23 mouse cellular contexts compared by ENCODE assay signal in genomic region chr4:142839540-142839939, GRCm38 (mm10).
DNase-seq lines count a peak whose midpoint lies in the region; ATAC-seq and TF ChIP-seq lines count a peak whose summit lies in the region.
"Had no signal": no experiment of that assay in that cellular context is flagged by ENCODE, and none has a peak within 500 bp of the region (broad histone marks: within the 10 kb centered on the region; RNA-seq: fewer than 3 reads in every experiment).

No protein-coding gene starts in this region.

- no peak overlapping the region for H3K4me2 ChIP-seq in intestine, embryonic 14.5 days (ENCODE audit: low read length)
- no peak overlapping the region for H3K4me2 ChIP-seq in intestine, postnatal 0 days (replicated peaks; ENCODE audit: low read depth)
- H3K4me2 ChIP-seq in intestine, embryonic 15.5 days (replicated peaks), result no peak overlapping the region
- H3K4me2 ChIP-seq in intestine, embryonic 16.5 days (ENCODE audit: low read depth, low read length), result no peak overlapping the region
- no peak overlapping the region for H3K4me2 ChIP-seq in liver, embryonic 14.5 days (ENCODE audit: low read depth)
- H3K4me2 ChIP-seq in forebrain, embryonic 14.5 days (ENCODE audit: low read length), result no peak overlapping the region
- H3K4me2 ChIP-seq: hindbrain, embryonic 12.5 days; limb, embryonic 15.5 days had no signal

- H3K27me3 ChIP-seq in intestine, embryonic 14.5 days (replicated peaks; ENCODE audit: control insufficient read depth, insufficient read depth, low read length), result no peaks in the 10 kb centered on the region
- H3K27me3 ChIP-seq in intestine, postnatal 0 days (replicated peaks; ENCODE audit: control insufficient read depth, insufficient read depth, low read length), result no peaks in the 10 kb centered on the region
- H3K27me3 ChIP-seq in intestine, embryonic 15.5 days (replicated peaks), result no peaks in the 10 kb centered on the region
- no peaks in the 10 kb centered on the region for H3K27me3 ChIP-seq in intestine, embryonic 16.5 days (replicated peaks; ENCODE audit: control insufficient read depth, insufficient read depth, low read length)
- no peaks in the 10 kb centered on the region for H3K27me3 ChIP-seq in liver, embryonic 14.5 days (ENCODE audit: control insufficient read depth, insufficient read depth, low read length)
- no peaks in the 10 kb centered on the region for H3K27me3 ChIP-seq in forebrain, embryonic 14.5 days (replicated peaks; ENCODE audit: control insufficient read depth, insufficient read depth, low read length)
- H3K27me3 ChIP-seq: hindbrain, embryonic 12.5 days; limb, embryonic 15.5 days; megakaryocyte, embryonic 14.5 days had no signal

- H3K9me3 ChIP-seq in intestine, embryonic 14.5 days (ENCODE audit: control insufficient read depth, low read length), result no peaks in the 10 kb centered on the region
- H3K9me3 ChIP-seq in intestine, postnatal 0 days (ENCODE audit: control insufficient read depth), result no peaks in the 10 kb centered on the region
- no peaks in the 10 kb centered on the region for H3K9me3 ChIP-seq in intestine, embryonic 15.5 days
- H3K9me3 ChIP-seq in intestine, embryonic 16.5 days (ENCODE audit: control insufficient read depth, low read length), result no peaks in the 10 kb centered on the region
- no peaks in the 10 kb centered on the region for H3K9me3 ChIP-seq in liver, embryonic 14.5 days (ENCODE audit: control insufficient read depth, low read length)
- no peaks in the 10 kb centered on the region; the same call in 1 of the 2 replicates for H3K9me3 ChIP-seq in forebrain, embryonic 14.5 days (replicated peaks; ENCODE audit: control insufficient read depth, low read length)
- H3K9me3 ChIP-seq: heart, embryonic 10.5 days; hindbrain, embryonic 12.5 days; limb, embryonic 15.5 days had no signal

- H3K4me3 ChIP-seq in intestine, embryonic 14.5 days (ENCODE audit: low read depth, low read length), result no peak overlapping the region
- no peak overlapping the region for H3K4me3 ChIP-seq in intestine, postnatal 0 days (ENCODE audit: low read depth, low read length)
- no peak overlapping the region for H3K4me3 ChIP-seq in intestine, embryonic 15.5 days (replicated peaks)
- H3K4me3 ChIP-seq in intestine, embryonic 16.5 days (ENCODE audit: low read length), result no peak overlapping the region
- no peak overlapping the region for H3K4me3 ChIP-seq in liver, embryonic 14.5 days (ENCODE audit: insufficient read depth in 1 of 2, low read depth in 2 of 2, low read length in 2 of 2)
- H3K4me3 ChIP-seq in forebrain, embryonic 14.5 days (ENCODE audit: low read depth, low read length), result no peak overlapping the region
- H3K4me3 ChIP-seq: erythroblast, embryonic 14.5 days; heart, embryonic 10.5 days; hindbrain, embryonic 12.5 days; limb, embryonic 15.5 days; megakaryocyte, embryonic 14.5 days had no signal

- H3K9ac ChIP-seq in intestine, embryonic 14.5 days (ENCODE audit: low read length), result no peak overlapping the region
- H3K9ac ChIP-seq in intestine, postnatal 0 days (ENCODE audit: low read depth, low read length), result no peak overlapping the region
- H3K9ac ChIP-seq in intestine, embryonic 15.5 days, result no peak overlapping the region
- no peak overlapping the region for H3K9ac ChIP-seq in intestine, embryonic 16.5 days (ENCODE audit: low read depth, low read length)
- no peak overlapping the region for H3K9ac ChIP-seq in liver, embryonic 14.5 days (replicated peaks)
- no peak overlapping the region for H3K9ac ChIP-seq in forebrain, embryonic 14.5 days (ENCODE audit: low read length)
- H3K9ac ChIP-seq: forebrain, postnatal 0 days; hindbrain, embryonic 12.5 days; limb, embryonic 15.5 days had no signal

- H3K27ac ChIP-seq in intestine, embryonic 14.5 days (ENCODE audit: low read depth), result no peak overlapping the region
- H3K27ac ChIP-seq in intestine, postnatal 0 days (ENCODE audit: low read depth, low read length), result no peak overlapping the region
- no peak overlapping the region for H3K27ac ChIP-seq in intestine, embryonic 15.5 days
- H3K27ac ChIP-seq in intestine, embryonic 16.5 days (ENCODE audit: low read length), result no peak overlapping the region
- H3K27ac ChIP-seq in liver, embryonic 14.5 days, result no peak overlapping the region
- H3K27ac ChIP-seq in forebrain, embryonic 14.5 days (ENCODE audit: low read depth, low read length), result no peak overlapping the region
- H3K27ac ChIP-seq: heart, embryonic 10.5 days; hindbrain, embryonic 12.5 days; hindbrain, postnatal 0 days; limb, embryonic 15.5 days had no signal

- no peak for TF ChIP-seq CTCF in intestine, postnatal 0 days (IDR thresholded peaks at IDR 0.05; ENCODE audit: low read depth)
- no peak for TF ChIP-seq CTCF in liver, embryonic 14.5 days (IDR thresholded peaks at IDR 0.05; ENCODE audit: low read depth)

- TF ChIP-seq EP300 in liver, embryonic 14.5 days (IDR thresholded peaks at IDR 0.05; ENCODE audit: low read depth), result no peak

- no peak for DNase-seq in intestine, embryonic 14.5 days (ENCODE audit: low spot score)
- DNase-seq in liver, embryonic 14.5 days (ENCODE audit: low read depth in 3 of 3, low spot score in 3 of 3), result peak; percentile 0 to 6 (median 1)
- no peak for DNase-seq in forebrain, embryonic 14.5 days (ENCODE audit: low spot score)
- DNase-seq in lung, postnatal 36 days, result no peak
- DNase-seq in left cerebral cortex, adult 18-20 months (ENCODE audit: low spot score in 2 of 2), result no peak
- DNase-seq: B cell, adult 2 months; cerebellum, adult 2 months; cerebellum, postnatal 14 days; forebrain, postnatal 0 days; heart, postnatal 36 days; kidney, adult 18-20 months; kidney, postnatal 10 days; lung, postnatal 4 days; midbrain, embryonic 14.5 days had no signal

- 0 out of 2 replicates have a peak, but pooled peaks have one; percentile 8 for ATAC-seq in intestine, embryonic 14.5 days (replicated peaks; ENCODE audit: low FRiP score, low TSS enrichment, low read depth)
- ATAC-seq in intestine, postnatal 0 days, result no peak
- ATAC-seq in intestine, embryonic 15.5 days, result 0 out of 2 replicates have a peak, but pooled peaks have one; percentile 29
- ATAC-seq in intestine, embryonic 16.5 days, result peak; percentile 15; the same call in 1 of the 2 replicates
- peak; percentile 43; the same call in 1 of the 2 replicates for ATAC-seq in liver, embryonic 14.5 days (ENCODE audit: insufficient read depth)
- no peak for ATAC-seq in forebrain, embryonic 14.5 days
- ATAC-seq: forebrain, postnatal 0 days; hindbrain, postnatal 0 days had no signal

- H3K36me3 ChIP-seq in intestine, embryonic 14.5 days (ENCODE audit: control insufficient read depth, insufficient read depth, low read length), result no peaks in the 10 kb centered on the region
- no peaks in the 10 kb centered on the region for H3K36me3 ChIP-seq in intestine, postnatal 0 days (ENCODE audit: control insufficient read depth, insufficient read depth)
- H3K36me3 ChIP-seq in intestine, embryonic 15.5 days, result no peaks in the 10 kb centered on the region
- no peaks in the 10 kb centered on the region for H3K36me3 ChIP-seq in intestine, embryonic 16.5 days (ENCODE audit: control insufficient read depth, insufficient read depth, low read length)
- no peaks in the 10 kb centered on the region for H3K36me3 ChIP-seq in liver, embryonic 14.5 days (replicated peaks; ENCODE audit: control insufficient read depth, insufficient read depth, low read depth)
- no peaks in the 10 kb centered on the region for H3K36me3 ChIP-seq in forebrain, embryonic 14.5 days (ENCODE audit: control insufficient read depth, insufficient read depth, low read length)
- H3K36me3 ChIP-seq: heart, embryonic 10.5 days; hindbrain, embryonic 12.5 days; limb, embryonic 15.5 days had no signal

- WGBS in intestine, embryonic 14.5 days, result 32% methylated on average over 4 of the region's 4 CpGs
- 46% methylated on average over 4 of the region's 4 CpGs for WGBS in intestine, postnatal 0 days
- 43% methylated on average over 4 of the region's 4 CpGs for WGBS in intestine, embryonic 15.5 days
- 35% methylated on average over 4 of the region's 4 CpGs for WGBS in intestine, embryonic 16.5 days
- WGBS in liver, embryonic 14.5 days (ENCODE audit: insufficient replicate concordance), result 37% methylated on average over 4 of the region's 4 CpGs
- 47% methylated on average over 4 of the region's 4 CpGs for WGBS in forebrain, embryonic 14.5 days

- no peaks in the 10 kb centered on the region for H3K4me1 ChIP-seq in intestine, embryonic 14.5 days (replicated peaks; ENCODE audit: control insufficient read depth, insufficient read depth, low read length)
- peaks cover 17% of the 10 kb centered on the region for H3K4me1 ChIP-seq in intestine, postnatal 0 days (replicated peaks; ENCODE audit: control insufficient read depth, insufficient read depth, low read length)
- no peaks in the 10 kb centered on the region for H3K4me1 ChIP-seq in intestine, embryonic 15.5 days (replicated peaks)
- H3K4me1 ChIP-seq in intestine, embryonic 16.5 days (ENCODE audit: control insufficient read depth, insufficient read depth, low read length), result peaks cover 5% of the 10 kb centered on the region
- peaks cover 0 to 6% of the 10 kb centered on the region in 2 experiments; a peak in 2 of 4 replicates for H3K4me1 ChIP-seq in liver, embryonic 14.5 days (replicated peaks; ENCODE audit: control insufficient read depth in 2 of 2, insufficient read depth in 2 of 2, low read length in 1 of 2)
- no peaks in the 10 kb centered on the region for H3K4me1 ChIP-seq in forebrain, embryonic 14.5 days (ENCODE audit: control insufficient read depth, insufficient read depth, low read length)
- H3K4me1 ChIP-seq: hindbrain, embryonic 12.5 days; megakaryocyte, embryonic 14.5 days had no signal

Comparison
In these comparisons a context has a peak if more than half of its experiments do, and no peak if none do; other contexts are left out.
1. ATAC-seq: peak in intestine, embryonic 14.5 days (single experiment), intestine, embryonic 15.5 days (single experiment), intestine, embryonic 16.5 days (single experiment) and liver, embryonic 14.5 days (single experiment); none in intestine, postnatal 0 days (single experiment) and forebrain, embryonic 14.5 days (single experiment).
2. DNase-seq: peak in liver, embryonic 14.5 days (3 of 3); none in intestine, embryonic 14.5 days (single experiment), forebrain, embryonic 14.5 days (single experiment), lung, postnatal 36 days (single experiment) and left cerebral cortex, adult 18-20 months (0 of 2).